Mouse (Mus musculus): ENCODE results near the gene Gm10912.
"Not testable (repeated sequence)": the region's sequence is repeated elsewhere in the genome, so short reads cannot be mapped to it uniquely, and the experiment has no call there.

DNA sequence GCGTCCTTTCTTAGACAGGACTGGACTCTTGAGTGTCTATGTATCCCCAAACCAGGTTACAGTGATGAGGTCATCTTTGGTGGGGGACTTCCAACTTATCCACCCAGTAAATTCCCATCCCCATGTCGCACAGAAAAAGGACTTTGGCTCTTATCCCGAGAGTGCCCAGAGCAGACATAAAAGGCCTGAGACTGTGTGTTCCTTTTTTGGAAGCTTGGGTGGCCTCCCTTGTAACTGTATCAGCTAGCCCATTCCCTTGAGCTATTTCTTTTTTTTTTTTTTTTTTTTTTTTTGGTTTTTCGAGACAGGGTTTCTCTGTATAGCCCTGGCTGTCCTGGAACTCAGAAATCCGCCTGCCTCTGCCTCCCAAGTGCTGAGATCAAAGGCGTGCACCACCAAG, at the start of gene Gm10912:
- not testable (repeated sequence) for TF ChIP-seq GATA1 (IDR thresholded peaks at IDR 0.05; ENCODE audit: borderline replicate concordance, low read length); CTCF (IDR thresholded peaks at IDR 0.05; ENCODE audit: low read depth, low read length); TAL1 (conservative IDR thresholded peaks at IDR 0.05; ENCODE audit: low read depth, low read length); POLR2AphosphoS5 (IDR thresholded peaks at IDR 0.05; ENCODE audit: insufficient replicate concordance, low read depth, low read length)
